Mouse (Mus musculus) embryonic fibroblast, embryonic 13.5 days (primary cell): ENCODE data around the gene Gldn.

Source experiments
- CTCF ChIP-seq: IDR thresholded peaks from 2 replicates; pipeline ENCODE4 v1.5.1; 2011; ENCODE audit warnings: mild to moderate bottlenecking, control low read depth, low read length, moderate library complexity, borderline replicate concordance; ENCODE audit not compliant: insufficient read depth
- POLR2A ChIP-seq: IDR thresholded peaks from 2 replicates; pipeline ENCODE4 v1.6.1; 2011; ENCODE audit warnings: low read depth, mild to moderate bottlenecking, control low read depth, low read length, moderate library complexity

DNA sequence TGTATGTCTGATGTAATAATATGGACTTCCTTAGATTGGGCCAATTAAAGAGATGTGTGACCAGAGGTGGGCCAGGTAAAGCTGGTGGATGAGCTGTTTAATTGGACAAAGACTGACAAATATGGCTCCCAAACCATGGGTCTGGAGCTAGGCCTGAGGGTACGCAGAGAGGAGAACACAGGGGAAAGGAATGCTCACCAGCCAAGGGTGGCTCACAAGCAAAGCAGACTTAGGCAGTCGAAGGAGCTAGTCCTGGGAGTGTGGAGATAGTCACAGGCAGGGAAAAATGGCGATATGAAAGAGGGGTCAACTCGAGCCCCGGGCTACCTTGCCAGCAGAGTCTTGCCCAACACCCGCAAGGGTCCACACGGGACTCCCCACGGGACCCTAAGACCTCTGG lies 70.5 kb downstream of the Gldn start:
- TF ChIP-seq CTCF (no peak), POLR2A (no peak)
